Mouse (Mus musculus) spleen, adult 2 months (tissue): ENCODE results near the gene Trmo.

ENCODE experiments used
- CTCF ChIP-seq: fragments of 200-500 bp; IDR thresholded peaks from 2 replicates; pipeline ENCODE4 v1.5.1; 2011; ENCODE audit warnings: mild to moderate bottlenecking, inconsistent platforms; ENCODE audit not compliant: insufficient read depth, insufficient read length, insufficient replicate concordance; ENCODE audit errors: extremely low read depth
- POLR2A ChIP-seq: fragments of 200-500 bp; IDR thresholded peaks from 2 replicates; pipeline ENCODE4 v1.6.1; 2011; ENCODE audit warnings: low read depth, low read length, inconsistent platforms

DNA sequence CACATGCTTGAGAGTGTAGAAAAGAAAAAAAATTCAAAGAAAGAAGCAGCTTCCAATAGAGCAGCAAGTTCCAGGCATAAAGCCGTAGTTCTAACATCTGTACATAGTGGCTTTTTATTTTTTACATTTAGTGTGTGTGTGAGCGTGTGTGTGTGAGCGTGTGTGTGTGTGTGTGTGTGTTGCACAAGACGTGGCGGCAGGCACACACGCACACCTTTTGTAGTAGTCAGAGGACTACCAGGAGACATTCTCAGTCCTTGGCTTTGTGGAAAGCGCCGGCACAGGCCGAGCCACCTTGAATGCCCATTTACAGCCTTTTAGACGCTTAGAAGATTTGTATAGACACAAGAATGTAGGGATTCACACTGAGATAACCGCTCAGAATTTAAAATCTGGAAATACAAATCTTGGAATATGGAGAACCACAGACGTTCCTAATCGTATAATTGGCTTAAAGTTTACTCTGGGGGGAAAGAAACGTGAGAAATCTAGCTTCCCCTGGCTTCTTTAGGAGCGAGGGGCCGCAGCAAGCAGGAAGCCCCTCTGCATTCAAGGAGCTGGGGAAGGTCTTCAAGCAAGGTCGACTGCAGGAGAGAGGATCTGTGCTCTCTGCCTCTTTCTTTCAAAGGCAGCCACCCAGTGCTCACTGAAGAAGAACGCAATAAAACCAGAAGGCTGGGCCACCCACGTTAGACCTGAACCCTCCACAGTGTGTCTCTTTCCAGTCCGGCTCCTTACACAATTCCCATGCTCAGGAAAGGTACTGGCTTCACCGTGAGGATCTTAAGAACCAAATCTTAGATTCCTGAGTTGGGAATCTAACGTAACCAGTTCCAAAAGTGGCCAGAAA lies 47.2 kb downstream of the Trmo start:
- no peak for TF ChIP-seq POLR2A
- TF ChIP-seq CTCF, result no peak
